Mouse (Mus musculus) neural tube, embryonic 14.5 days (tissue): ENCODE measurements around the gene Rangap1. TPM values are rescaled to one million over a fixed set of nuclear protein-coding genes. Genes with fewer than 3 reads are reported as not detected.

Experiments
- ATAC-seq: fragments of 200-750 bp; cut with Nextera tagmentation; 2 replicates; pipeline ENCODE4 v1.8.0; 2017; ENCODE audit warnings: low read depth, mild to moderate bottlenecking, moderate TSS enrichment, moderate library complexity
- H3K27ac ChIP-seq: fragments of 300-500 bp; sonication (generic); 2 replicates; pipeline ENCODE4 v1.5.1; 2014; ENCODE audit warnings: low read depth, mild to moderate bottlenecking, control low read depth, low read length, moderate library complexity, mixed read lengths
- H3K27me3 ChIP-seq: fragments of 300-500 bp; sonication (generic); 2 replicates; pipeline ENCODE4 v1.6.1; 2014; ENCODE audit warnings: low read length; ENCODE audit not compliant: control insufficient read depth, insufficient read depth
- H3K36me3 ChIP-seq: fragments of 300-500 bp; sonication (generic); 2 replicates; pipeline ENCODE4 v1.6.1; 2014; ENCODE audit warnings: low read length, mixed read lengths; ENCODE audit not compliant: control insufficient read depth, insufficient read depth
- H3K4me1 ChIP-seq: fragments of 300-500 bp; sonication (generic); 2 replicates; pipeline ENCODE4 v1.6.1; 2014; ENCODE audit warnings: low read length; ENCODE audit not compliant: control insufficient read depth, insufficient read depth
- H3K4me2 ChIP-seq: fragments of 300-500 bp; sonication (generic); 2 replicates; pipeline ENCODE4 v1.6.1; 2014; ENCODE audit warnings: mild to moderate bottlenecking, low read depth, low read length, control low read depth
- H3K4me3 ChIP-seq: fragments of 300-500 bp; sonication (generic); 2 replicates; pipeline ENCODE4 v1.5.1; 2014; ENCODE audit warnings: low read depth, low read length, control low read depth, mixed read lengths
- H3K9ac ChIP-seq: fragments of 300-500 bp; sonication (generic); replicated peaks from 2 replicates; pipeline ENCODE4 v1.6.1; 2014; ENCODE audit warnings: low read depth, mild to moderate bottlenecking, control low read depth, low read length, mixed read lengths
- H3K9me3 ChIP-seq: fragments of 300-500 bp; sonication (generic); 2 replicates; pipeline ENCODE4 v1.6.1; 2016; ENCODE audit warnings: low read length; ENCODE audit not compliant: control insufficient read depth
- WGBS: fragments of 180-500 bp; shearing (Covaris S2); extraction: QIAGEN DNeasy Blood & Tissue Kit; methylation state at CpG from one replicate; pipeline ENCODE4 v1.1.7; 2014; 5-methylcytosine and 5-hydroxymethylcytosine counted together
- polyA plus RNA-seq: library from polyadenylated mRNA; unstranded; fragments of >200 nt; fragmentation: Nextera tagmentation; extraction: Ambion mirVana; gene quantifications from 2 replicates; pipeline ENCODE4 v1.2.1, GENCODE M21; 2014

Gene Rangap1
- polyA plus RNA-seq, 1 experiment from 2014 or later = 105 TPM

GRCm38 (mm10) chr15:81729241-81729791 is 16.0 kb downstream of the Rangap1 start:
- ATAC-seq = 0 out of 2 replicates have a peak, but pooled peaks have one; percentile 5

GRCm38 (mm10) chr15:81725965-81726364 is 19.4 kb downstream of the Rangap1 start:
- H3K4me2 ChIP-seq = no peak overlapping the region
- H3K27ac ChIP-seq = no peak overlapping the region
- no peak for ATAC-seq
- H3K9ac ChIP-seq = no peak overlapping the region
- H3K4me1 ChIP-seq = peaks cover 7% of the 10 kb centered on the region
- 97% methylated on average over 8 of the region's 8 CpGs for WGBS
- H3K9me3 ChIP-seq = no peaks in the 10 kb centered on the region
- H3K27me3 ChIP-seq = no peaks in the 10 kb centered on the region
- H3K4me3 ChIP-seq = no peak overlapping the region
- H3K36me3 ChIP-seq = peaks cover 27% of the 10 kb centered on the region

More at GRCm38 (mm10) chr15:81729241-81729791, 16.0 kb downstream of the Rangap1 start:
- H3K27me3 ChIP-seq = no peaks in the 10 kb centered on the region
- H3K9me3 ChIP-seq = no peaks in the 10 kb centered on the region
- peak overlapping the region; percentile 35 for H3K27ac ChIP-seq
- peak overlapping the region; percentile 75 for H3K4me3 ChIP-seq
- peak overlapping the region; percentile 56 for H3K4me2 ChIP-seq
- H3K36me3 ChIP-seq = no peaks in the 10 kb centered on the region
- H3K9ac ChIP-seq = peak overlapping the region; percentile 79
- peaks cover 7% of the 10 kb centered on the region for H3K4me1 ChIP-seq
- 0% methylated on average over 49 of the region's 49 CpGs for WGBS

- no peak overlapping the region for H3K27ac ChIP-seq
- no peaks in the 10 kb centered on the region for H3K27me3 ChIP-seq
- WGBS = 95% methylated on average over 11 of the region's 11 CpGs
- no peaks in the 10 kb centered on the region for H3K9me3 ChIP-seq
- H3K4me2 ChIP-seq = no peak overlapping the region
- no peak overlapping the region for H3K9ac ChIP-seq
- H3K4me1 ChIP-seq = peaks cover 3% of the 10 kb centered on the region
- ATAC-seq = no peak
- no peak overlapping the region for H3K4me3 ChIP-seq
- peaks cover 46% of the 10 kb centered on the region for H3K36me3 ChIP-seq
Measured at GRCm38 (mm10) chr15:81723653-81724052, 21.7 kb downstream of the Rangap1 start.

- Histone ChIP-seq H3K4me3 (no peak overlapping the region), H3K9ac (no peak overlapping the region), H3K9me3 (no peaks in the 10 kb centered on the region), H3K4me2 (no peak overlapping the region), H3K27me3 (no peaks in the 10 kb centered on the region), H3K4me1 (no peaks in the 10 kb centered on the region), H3K36me3 (peaks cover 55% of the 10 kb centered on the region), H3K27ac (no peak overlapping the region)
- WGBS = 97% methylated on average over 5 of the region's 5 CpGs
- no peak for ATAC-seq
Measured at GRCm38 (mm10) chr15:81722361-81722760, 23.0 kb downstream of the Rangap1 start.

GRCm38 (mm10) chr15:81719139-81719531 is 26.2 kb downstream of the Rangap1 start:
- no peaks in the 10 kb centered on the region for H3K4me1 ChIP-seq
- WGBS = 90% methylated on average over 6 of the region's 6 CpGs
- ATAC-seq = no peak
- H3K27ac ChIP-seq = no peak overlapping the region
- H3K9me3 ChIP-seq = no peaks in the 10 kb centered on the region
- no peak overlapping the region for H3K9ac ChIP-seq
- no peaks in the 10 kb centered on the region for H3K27me3 ChIP-seq
- H3K36me3 ChIP-seq = peaks cover 70% of the 10 kb centered on the region
- no peak overlapping the region for H3K4me3 ChIP-seq
- no peak overlapping the region for H3K4me2 ChIP-seq

- Histone ChIP-seq H3K27ac (no peak overlapping the region), H3K4me2 (no peak overlapping the region), H3K27me3 (no peaks in the 10 kb centered on the region), H3K4me1 (no peaks in the 10 kb centered on the region), H3K9me3 (no peaks in the 10 kb centered on the region), H3K9ac (no peak overlapping the region), H3K36me3 (peaks cover 66% of the 10 kb centered on the region), H3K4me3 (no peak overlapping the region)
- WGBS = 84% methylated on average over 9 of the region's 9 CpGs
- no peak for ATAC-seq
Measured at GRCm38 (mm10) chr15:81718336-81719138, 26.8 kb downstream of the Rangap1 start.

GRCm38 (mm10) chr15:81713742-81714141 is 31.6 kb downstream of the Rangap1 start:
- ATAC-seq = no peak
- Histone ChIP-seq H3K36me3 (peaks cover 61% of the 10 kb centered on the region), H3K27me3 (no peaks in the 10 kb centered on the region), H3K9me3 (no peaks in the 10 kb centered on the region), H3K9ac (no peak overlapping the region), H3K4me3 (no peak overlapping the region), H3K4me2 (no peak overlapping the region), H3K4me1 (no peaks in the 10 kb centered on the region), H3K27ac (no peak overlapping the region)
- 88% methylated on average over 6 of the region's 6 CpGs for WGBS

- H3K36me3 ChIP-seq = peaks cover 56% of the 10 kb centered on the region
- no peak overlapping the region for H3K9ac ChIP-seq
- no peak overlapping the region for H3K27ac ChIP-seq
- 72% methylated on average over 4 of the region's 4 CpGs for WGBS
- H3K4me3 ChIP-seq = no peak overlapping the region
- H3K4me1 ChIP-seq = no peaks in the 10 kb centered on the region
- H3K4me2 ChIP-seq = no peak overlapping the region
- ATAC-seq = no peak
- H3K27me3 ChIP-seq = no peaks in the 10 kb centered on the region
- H3K9me3 ChIP-seq = no peaks in the 10 kb centered on the region
Measured at GRCm38 (mm10) chr15:81710801-81711200, 34.5 kb downstream of the Rangap1 start.

GRCm38 (mm10) chr15:81709686-81710085 is 35.6 kb downstream of the Rangap1 start:
- Histone ChIP-seq H3K27ac (no peak overlapping the region), H3K9me3 (no peaks in the 10 kb centered on the region), H3K36me3 (peaks cover 63% of the 10 kb centered on the region), H3K4me2 (no peak overlapping the region), H3K4me3 (no peak overlapping the region), H3K27me3 (no peaks in the 10 kb centered on the region), H3K4me1 (no peaks in the 10 kb centered on the region), H3K9ac (no peak overlapping the region)
- WGBS = 100% methylated on average over 1 of the region's 1 CpGs
- ATAC-seq = no peak
